Mouse (Mus musculus): ENCODE measurements around the gene Zfp58. TPM values are rescaled to one million over a fixed set of nuclear protein-coding genes. Genes with fewer than 3 reads are reported as not detected.
A peak's percentile ranks its signal among the peaks of the same experiment; 100 is the strongest.

Gene Zfp58
- polyA plus RNA-seq, 1 experiment from 2014 or later, result 10.9 TPM

GRCm38 (mm10) chr13:67451172-67452020 lies 49.0 kb downstream of the Zfp58 start, which contains the start of gene Zfp874a:
TSS of gene Zfp874a (minus strand) at chr13:67451624.
- under 1% methylated on average over 20 of the region's 20 CpGs for WGBS
- Histone ChIP-seq H3K27me3 (ENCODE audit: insufficient read depth, low read length) (no peaks in the 10 kb centered on the region), H3K4me2 (ENCODE audit: low read length) (peak within 1 kb of the TSS; percentile 71), H3K4me3 (replicated peaks; ENCODE audit: low read depth, low read length) (peak within 1 kb of the TSS; percentile 55), H3K4me1 (replicated peaks; ENCODE audit: insufficient read depth, low read length) (no peaks in the 10 kb centered on the region), H3K9me3 (replicated peaks; ENCODE audit: low read length) (no peaks in the 10 kb centered on the region), H3K36me3 (ENCODE audit: insufficient read depth, low read length) (peaks cover 4% of the 10 kb centered on the region), H3K27ac (peak within 1 kb of the TSS; percentile 55), H3K9ac (ENCODE audit: low read depth, low read length) (peak within 1 kb of the TSS; percentile 50)
- no peak for TF ChIP-seq CTCF (IDR thresholded peaks at IDR 0.05; ENCODE audit: low read depth)
- DNase-seq (ENCODE audit: low spot score) (peak; percentile 95), ATAC-seq (replicated peaks; ENCODE audit: low FRiP score, low read depth) (peak; percentile 97)

Other genes with a start within 250 kb of the Zfp58 start
- gene Zfp458, start 222.1 kb downstream of the Zfp58 start, polyA plus RNA-seq (2015; fragmentation: Nextera tagmentation; extraction: Ambion mirVana), result 1.8 and 1.9 TPM in 2 replicates
- gene Zfp457, start 194.1 kb downstream of the Zfp58 start, polyA plus RNA-seq (2015; fragmentation: Nextera tagmentation; extraction: Ambion mirVana), result 1.1 and 1.2 TPM in 2 replicates
- gene Zfp595, start 168.0 kb downstream of the Zfp58 start, polyA plus RNA-seq (2015; fragmentation: Nextera tagmentation; extraction: Ambion mirVana), result 2.2 and 2.4 TPM in 2 replicates
- 0.36 and 0.37 TPM in 2 replicates for gene Gm28044, start 140.0 kb downstream of the Zfp58 start, polyA plus RNA-seq (2015; fragmentation: Nextera tagmentation; extraction: Ambion mirVana)
- 1.1 and 1.3 TPM in 2 replicates for gene Zfp953, start 139.9 kb downstream of the Zfp58 start, polyA plus RNA-seq (2015; fragmentation: Nextera tagmentation; extraction: Ambion mirVana)
- gene Gm28041, start 124.8 kb downstream of the Zfp58 start, polyA plus RNA-seq (2015; fragmentation: Nextera tagmentation; extraction: Ambion mirVana), result 0.20 and 0.23 TPM in 2 replicates
- 1.6 and 1.9 TPM in 2 replicates for gene Zfp456, start 124.7 kb downstream of the Zfp58 start, polyA plus RNA-seq (2015; fragmentation: Nextera tagmentation; extraction: Ambion mirVana)
- gene Zfp429, start 100.7 kb downstream of the Zfp58 start, polyA plus RNA-seq (2015; fragmentation: Nextera tagmentation; extraction: Ambion mirVana), result 5.4 and 7.8 TPM in 2 replicates
- 1.1 and 1.4 TPM in 2 replicates for gene Zfp459, start 79.1 kb downstream of the Zfp58 start, polyA plus RNA-seq (2015; fragmentation: Nextera tagmentation; extraction: Ambion mirVana)
- gene Zfp874a, start 48.9 kb downstream of the Zfp58 start, polyA plus RNA-seq (2015; fragmentation: Nextera tagmentation; extraction: Ambion mirVana), result 9.7 TPM in 2 replicates
- 3.1 and 3.4 TPM in 2 replicates for gene Zfp874b, start 16.3 kb downstream of the Zfp58 start, polyA plus RNA-seq (2015; fragmentation: Nextera tagmentation; extraction: Ambion mirVana)
- gene Gm26965, start 25.6 kb upstream of the Zfp58 start, polyA plus RNA-seq (2015; fragmentation: Nextera tagmentation; extraction: Ambion mirVana), result not detected in 2 replicates
- gene Zfp87, start 25.6 kb upstream of the Zfp58 start, polyA plus RNA-seq (2015; fragmentation: Nextera tagmentation; extraction: Ambion mirVana), result 30.4 and 38.3 TPM in 2 replicates
- 9.0 and 9.8 TPM in 2 replicates for gene Zfp748, start 53.3 kb upstream of the Zfp58 start, polyA plus RNA-seq (2015; fragmentation: Nextera tagmentation; extraction: Ambion mirVana)
- gene Zfp729b, start 109.2 kb upstream of the Zfp58 start, polyA plus RNA-seq (2015; fragmentation: Nextera tagmentation; extraction: Ambion mirVana), result 3.8 TPM in 2 replicates
- gene Gm49345, start 137.2 kb upstream of the Zfp58 start, polyA plus RNA-seq (2015; fragmentation: Nextera tagmentation; extraction: Ambion mirVana), result 0.08 TPM in 1 of 2 replicates, not detected in the other
- gene Zfp729a, start 137.2 kb upstream of the Zfp58 start, polyA plus RNA-seq (2015; fragmentation: Nextera tagmentation; extraction: Ambion mirVana), result 2.5 and 3.3 TPM in 2 replicates
- gene Zfp738, start 186.5 kb upstream of the Zfp58 start, polyA plus RNA-seq (2015; fragmentation: Nextera tagmentation; extraction: Ambion mirVana), result 7.3 and 7.5 TPM in 2 replicates
- gene Zfp65, start 228.6 kb upstream of the Zfp58 start, polyA plus RNA-seq (2015; fragmentation: Nextera tagmentation; extraction: Ambion mirVana), result 3.7 and 4.1 TPM in 2 replicates